Mouse (Mus musculus): ENCODE measurements around the gene Ahnak2.
A peak's percentile ranks its signal among the peaks of the same experiment; 100 is the strongest.

GRCm38 (mm10) chr12:112828501-112829243 lies 26.2 kb upstream of the Ahnak2 start:
- no peak for TF ChIP-seq POLR2A (IDR thresholded peaks at IDR 0.05; ENCODE audit: low read depth, low read length)
- TF ChIP-seq POLR2AphosphoS2 (IDR thresholded peaks at IDR 0.05; ENCODE audit: low read depth, low read length) = no peak
- peak; percentile 65 for TF ChIP-seq TCF12 (IDR thresholded peaks at IDR 0.05; ENCODE audit: low read depth, low read length)
- TF ChIP-seq MAX (IDR thresholded peaks at IDR 0.05; ENCODE audit: low read length) = peak; percentile 79
- TF ChIP-seq MYC (IDR thresholded peaks at IDR 0.05; ENCODE audit: low read depth, low read length) = 0 out of 2 replicates have a peak, but pooled peaks have one; percentile 27
- TF ChIP-seq GABPA (IDR thresholded peaks at IDR 0.05; ENCODE audit: insufficient replicate concordance, low read depth, low read length) = no peak
- no peak for TF ChIP-seq ETS1 (conservative IDR thresholded peaks at IDR 0.05; ENCODE audit: low read depth, low read length)
- no peak; the same call in 1 of the 2 replicates for TF ChIP-seq NELFE (IDR thresholded peaks at IDR 0.05; ENCODE audit: low read depth, low read length)

All from CH12.LX (cell line).